Mouse (Mus musculus) brain, embryonic 14.5 days (tissue): ENCODE results near the gene Mafk.

Source experiments
- CTCF ChIP-seq: fragments of 200-500 bp; IDR thresholded peaks from 2 replicates; pipeline ENCODE4 v1.5.1; 2012; ENCODE audit warnings: inconsistent platforms, mild to moderate bottlenecking, moderate library complexity, borderline replicate concordance; ENCODE audit not compliant: insufficient read depth, insufficient read length; ENCODE audit errors: extremely low read depth
- POLR2A ChIP-seq: fragments of 200-500 bp; IDR thresholded peaks from 2 replicates; pipeline ENCODE4 v1.6.1; 2012; ENCODE audit warnings: mild to moderate bottlenecking, inconsistent platforms, borderline replicate concordance; ENCODE audit not compliant: poor library complexity, insufficient read depth, insufficient read length, severe bottlenecking; ENCODE audit errors: extremely low read depth

DNA sequence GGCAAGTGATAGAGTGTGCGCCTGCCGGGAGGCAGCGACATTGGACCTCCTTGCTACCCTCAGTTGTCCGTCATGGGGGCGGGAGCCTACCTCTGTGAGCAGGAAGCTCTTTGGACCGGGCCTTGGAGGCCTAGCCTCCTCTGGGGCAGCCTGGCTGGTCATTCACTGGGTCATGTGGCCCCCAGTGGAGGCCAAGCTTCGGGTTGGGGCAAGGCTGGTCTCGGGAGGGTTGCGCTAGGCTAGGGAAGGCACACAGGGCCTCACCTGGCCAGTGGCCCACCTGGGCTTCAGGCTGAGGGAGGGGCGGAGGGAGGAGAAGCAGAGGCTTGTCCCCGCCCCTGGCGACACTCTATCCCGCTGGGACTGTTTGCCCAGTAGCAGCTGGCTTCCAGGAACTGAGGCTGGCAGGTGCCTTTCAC lies 22.7 kb downstream of the Mafk start:
- TF ChIP-seq POLR2A (no peak), CTCF (no peak)
